ENCODE assay signal across 7 mouse cellular contexts in the genomic region with DNA sequence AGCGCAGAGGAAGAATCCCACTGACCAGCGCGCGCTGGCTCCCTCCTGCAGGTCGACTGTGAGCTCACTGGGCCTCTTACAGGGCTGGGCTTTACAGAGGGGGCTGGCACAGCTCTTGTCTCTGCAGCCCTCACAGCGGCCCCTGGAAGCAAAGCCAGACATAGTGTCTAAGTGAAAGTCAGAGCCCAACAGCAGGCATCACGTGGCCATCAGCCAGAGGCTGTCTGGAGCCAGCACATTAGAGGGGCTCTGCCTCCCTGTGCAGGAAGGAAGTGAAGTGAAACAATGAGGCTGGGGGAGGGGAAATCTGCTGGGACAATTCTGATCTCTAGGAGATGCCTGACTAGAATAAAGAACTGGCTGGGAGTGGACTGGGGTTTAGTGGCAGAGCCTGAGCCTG. TPM values are rescaled to one million over a fixed set of nuclear protein-coding genes. Genes with fewer than 3 reads are reported as not detected.
DNase-seq lines count a peak whose midpoint lies in the region; ATAC-seq and TF ChIP-seq lines count a peak whose summit lies in the region.

No protein-coding gene starts in this region.

- WGBS in forebrain, embryonic 14.5 days, result 6% methylated on average over 7 of the region's 7 CpGs
- WGBS in hindbrain, embryonic 13.5 days, result 5% methylated on average over 7 of the region's 7 CpGs
- WGBS in limb, embryonic 10.5 days, result 14% methylated on average over 7 of the region's 7 CpGs
- WGBS in midbrain, embryonic 11.5 days, result 6% methylated on average over 7 of the region's 7 CpGs
- 13% methylated on average over 7 of the region's 7 CpGs for WGBS in stomach, postnatal 0 days

- no peaks in the 10 kb centered on the region for H3K36me3 ChIP-seq in ES-Bruce4 (ENCODE audit: control insufficient read depth, insufficient read depth, low read length, poor library complexity, severe bottlenecking)
- no peaks in the 10 kb centered on the region for H3K36me3 ChIP-seq in forebrain, embryonic 14.5 days (ENCODE audit: control insufficient read depth, insufficient read depth, low read length)
- H3K36me3 ChIP-seq in hindbrain, embryonic 13.5 days, result no peaks in the 10 kb centered on the region
- H3K36me3 ChIP-seq in limb, embryonic 10.5 days, result no peaks in the 10 kb centered on the region
- H3K36me3 ChIP-seq in midbrain, embryonic 11.5 days (ENCODE audit: control insufficient read depth, insufficient read depth, low read length), result no peaks in the 10 kb centered on the region
- H3K36me3 ChIP-seq in stomach, postnatal 0 days (ENCODE audit: control insufficient read depth, insufficient read depth, low read length), result no peaks in the 10 kb centered on the region

- H3K9ac ChIP-seq in ES-Bruce4 (ENCODE audit: low read depth, poor library complexity, severe bottlenecking), result no peak overlapping the region
- H3K9ac ChIP-seq in forebrain, embryonic 14.5 days (ENCODE audit: low read length), result peak overlapping the region; percentile 35; the same call in 1 of the 2 replicates
- no peak overlapping the region for H3K9ac ChIP-seq in hindbrain, embryonic 13.5 days
- H3K9ac ChIP-seq in midbrain, embryonic 11.5 days (ENCODE audit: low read length), result peak overlapping the region; percentile 54
- no peak overlapping the region for H3K9ac ChIP-seq in stomach, postnatal 0 days (ENCODE audit: low read length)

- peak; percentile 77 for TF ChIP-seq EP300 in ES-Bruce4 (IDR thresholded peaks at IDR 0.05; ENCODE audit: insufficient read depth, low read depth, low read length)
- no peak for TF ChIP-seq EP300 in stomach, postnatal 0 days (optimal IDR thresholded peaks at IDR 0.05)

- H3K9me3 ChIP-seq in ES-Bruce4 (replicated peaks; ENCODE audit: control insufficient read depth, insufficient read depth, low read length, poor library complexity, severe bottlenecking), result no peaks in the 10 kb centered on the region
- H3K9me3 ChIP-seq in forebrain, embryonic 14.5 days (replicated peaks; ENCODE audit: control insufficient read depth, low read length), result no peaks in the 10 kb centered on the region
- H3K9me3 ChIP-seq in hindbrain, embryonic 13.5 days, result no peaks in the 10 kb centered on the region
- H3K9me3 ChIP-seq in limb, embryonic 10.5 days (replicated peaks), result no peaks in the 10 kb centered on the region
- no peaks in the 10 kb centered on the region for H3K9me3 ChIP-seq in midbrain, embryonic 11.5 days (ENCODE audit: control insufficient read depth, low read length)
- H3K9me3 ChIP-seq in stomach, postnatal 0 days (ENCODE audit: control insufficient read depth, low read length), result no peaks in the 10 kb centered on the region

- H3K4me1 ChIP-seq in ES-Bruce4 (ENCODE audit: control insufficient read depth, insufficient read depth, low read length), result peaks cover 13% of the 10 kb centered on the region
- H3K4me1 ChIP-seq in forebrain, embryonic 14.5 days (ENCODE audit: control insufficient read depth, insufficient read depth, low read length), result 0 out of 2 replicates have a peak, but pooled peaks cover 4% of the 10 kb centered on the region
- H3K4me1 ChIP-seq in hindbrain, embryonic 13.5 days (replicated peaks), result peaks cover 21% of the 10 kb centered on the region
- peaks cover 62% of the 10 kb centered on the region for H3K4me1 ChIP-seq in limb, embryonic 10.5 days
- H3K4me1 ChIP-seq in midbrain, embryonic 11.5 days (ENCODE audit: control insufficient read depth, insufficient read depth, low read length), result peaks cover 15% of the 10 kb centered on the region
- H3K4me1 ChIP-seq in stomach, postnatal 0 days (replicated peaks; ENCODE audit: control insufficient read depth, insufficient read depth), result no peaks in the 10 kb centered on the region

- no peaks in the 10 kb centered on the region for H3K27me3 ChIP-seq in ES-Bruce4 (ENCODE audit: control insufficient read depth, insufficient read depth, low read length, poor library complexity, severe bottlenecking)
- H3K27me3 ChIP-seq in forebrain, embryonic 14.5 days (replicated peaks; ENCODE audit: control insufficient read depth, insufficient read depth, low read length), result no peaks in the 10 kb centered on the region
- no peaks in the 10 kb centered on the region for H3K27me3 ChIP-seq in hindbrain, embryonic 13.5 days
- H3K27me3 ChIP-seq in limb, embryonic 10.5 days (ENCODE audit: low read depth, poor library complexity, severe bottlenecking), result no peaks in the 10 kb centered on the region
- no peaks in the 10 kb centered on the region for H3K27me3 ChIP-seq in midbrain, embryonic 11.5 days (ENCODE audit: control insufficient read depth, insufficient read depth, low read length)
- no peaks in the 10 kb centered on the region for H3K27me3 ChIP-seq in stomach, postnatal 0 days (ENCODE audit: control insufficient read depth, insufficient read depth, low read length)

- H3K4me2 ChIP-seq in forebrain, embryonic 14.5 days (ENCODE audit: low read length), result peak overlapping the region; percentile 16; the same call in 1 of the 2 replicates
- 0 out of 2 replicates have a peak overlapping the region, but pooled peaks have one; percentile 1 for H3K4me2 ChIP-seq in hindbrain, embryonic 13.5 days
- H3K4me2 ChIP-seq in midbrain, embryonic 11.5 days, result no peak overlapping the region
- no peak overlapping the region for H3K4me2 ChIP-seq in stomach, postnatal 0 days (replicated peaks; ENCODE audit: low read depth)

- TF ChIP-seq CTCF in ES-Bruce4 (IDR thresholded peaks at IDR 0.05; ENCODE audit: low read depth, low read length), result no peak
- TF ChIP-seq CTCF in stomach, postnatal 0 days (IDR thresholded peaks at IDR 0.05; ENCODE audit: low read depth), result peak; percentile 27; the same call in 1 of the 2 replicates

- DNase-seq in WW6 (ENCODE audit: low read depth, low spot score), result peak; percentile 83
- DNase-seq in forebrain, embryonic 14.5 days (ENCODE audit: low spot score), result peak; percentile 89
- DNase-seq in limb, embryonic 10.5 days (ENCODE audit: low spot score), result peak; percentile 81
- DNase-seq in midbrain, embryonic 11.5 days (ENCODE audit: low spot score, missing footprints), result peak; percentile 92
- DNase-seq in stomach, postnatal 0 days (ENCODE audit: low spot score), result peak; percentile 41

- H3K4me3 ChIP-seq in ES-Bruce4 (ENCODE audit: low read depth, low read length), result no peak overlapping the region
- H3K4me3 ChIP-seq in forebrain, embryonic 14.5 days (ENCODE audit: low read depth, low read length), result no peak overlapping the region
- H3K4me3 ChIP-seq in hindbrain, embryonic 13.5 days, result no peak overlapping the region
- 0 out of 2 replicates have a peak overlapping the region, but pooled peaks have one; percentile 18 for H3K4me3 ChIP-seq in limb, embryonic 10.5 days
- H3K4me3 ChIP-seq in midbrain, embryonic 11.5 days (ENCODE audit: low read depth, low read length), result no peak overlapping the region
- no peak overlapping the region for H3K4me3 ChIP-seq in stomach, postnatal 0 days (ENCODE audit: low read depth, low read length)

- TF ChIP-seq POLR2A in ES-Bruce4 (IDR thresholded peaks at IDR 0.05; ENCODE audit: insufficient read depth, low read length), result no peak

- peak; percentile 91 for ATAC-seq in forebrain, embryonic 14.5 days
- ATAC-seq in hindbrain, embryonic 13.5 days (ENCODE audit: low FRiP score), result peak; percentile 91
- peak; percentile 87 for ATAC-seq in midbrain, embryonic 11.5 days (ENCODE audit: low FRiP score)
- ATAC-seq in stomach, postnatal 0 days (ENCODE audit: low FRiP score, low TSS enrichment), result peak; percentile 70

- peak overlapping the region; percentile 80 for H3K27ac ChIP-seq in ES-Bruce4 (ENCODE audit: insufficient read depth, low read length)
- peak overlapping the region; percentile 68 for H3K27ac ChIP-seq in forebrain, embryonic 14.5 days (ENCODE audit: low read depth, low read length)
- H3K27ac ChIP-seq in hindbrain, embryonic 13.5 days, result peak overlapping the region; percentile 86
- H3K27ac ChIP-seq in limb, embryonic 10.5 days, result peak overlapping the region; percentile 89
- H3K27ac ChIP-seq in midbrain, embryonic 11.5 days (ENCODE audit: low read depth, low read length), result peak overlapping the region; percentile 84
- peak overlapping the region; percentile 53 for H3K27ac ChIP-seq in stomach, postnatal 0 days (replicated peaks)

RNA-seq across cellular contexts. Expression of gene Tmem40, which starts 2.0 kb away (rescaled TPM):
- 12.9 and 16.9 TPM in 2 replicates for polyA plus RNA-seq in ES-Bruce4 (2011; ENCODE audit: insufficient read depth, insufficient read length, low read depth, missing spikeins)
- 0.56 and 0.90 TPM in 2 replicates for polyA plus RNA-seq in forebrain, embryonic 14.5 days (2014; fragmentation: Nextera tagmentation; extraction: Ambion mirVana)
- 1.6 and 1.7 TPM in 2 replicates for polyA plus RNA-seq in hindbrain, embryonic 13.5 days (2015; fragmentation: Nextera tagmentation; extraction: Ambion mirVana)
- polyA plus RNA-seq in limb, embryonic 10.5 days (2016; fragmentation: Nextera tagmentation; extraction: Ambion mirVana), result 0.95 and 1.8 TPM in 2 replicates
- polyA plus RNA-seq in midbrain, embryonic 11.5 days (2014; fragmentation: Nextera tagmentation; extraction: Ambion mirVana), result 1.4 and 2.1 TPM in 2 replicates
- polyA plus RNA-seq in stomach, postnatal 0 days (2015; fragmentation: Nextera tagmentation; extraction: Ambion mirVana), result 90.6 and 100.0 TPM in 2 replicates

RNA-seq across cellular contexts. Expression of gene Cand2, which starts 10.2 kb away (rescaled TPM):
- polyA plus RNA-seq in ES-Bruce4 (2011; ENCODE audit: insufficient read depth, insufficient read length, low read depth, missing spikeins), result 12.8 and 13.9 TPM in 2 replicates
- 14.4 and 17.1 TPM in 2 replicates for polyA plus RNA-seq in forebrain, embryonic 14.5 days (2014; fragmentation: Nextera tagmentation; extraction: Ambion mirVana)
- polyA plus RNA-seq in hindbrain, embryonic 13.5 days (2015; fragmentation: Nextera tagmentation; extraction: Ambion mirVana), result 14.8 and 15.0 TPM in 2 replicates
- 73.1 and 88.1 TPM in 2 replicates for polyA plus RNA-seq in limb, embryonic 10.5 days (2016; fragmentation: Nextera tagmentation; extraction: Ambion mirVana)
- 24.6 and 27.5 TPM in 2 replicates for polyA plus RNA-seq in midbrain, embryonic 11.5 days (2014; fragmentation: Nextera tagmentation; extraction: Ambion mirVana)
- 3.2 and 3.5 TPM in 2 replicates for polyA plus RNA-seq in stomach, postnatal 0 days (2015; fragmentation: Nextera tagmentation; extraction: Ambion mirVana)

RNA-seq across cellular contexts. Expression of gene Rpl32, which starts 44.4 kb away (rescaled TPM):
- polyA plus RNA-seq in ES-Bruce4 (2011; ENCODE audit: insufficient read depth, insufficient read length, low read depth, missing spikeins), result 3,790 and 3,890 TPM in 2 replicates
- 1,359 and 1,743 TPM in 2 replicates for polyA plus RNA-seq in forebrain, embryonic 14.5 days (2014; fragmentation: Nextera tagmentation; extraction: Ambion mirVana)
- 1,291 and 1,358 TPM in 2 replicates for polyA plus RNA-seq in hindbrain, embryonic 13.5 days (2015; fragmentation: Nextera tagmentation; extraction: Ambion mirVana)
- polyA plus RNA-seq in limb, embryonic 10.5 days (2016; fragmentation: Nextera tagmentation; extraction: Ambion mirVana), result 1,689 and 1,952 TPM in 2 replicates
- 1,817 and 1,848 TPM in 2 replicates for polyA plus RNA-seq in midbrain, embryonic 11.5 days (2014; fragmentation: Nextera tagmentation; extraction: Ambion mirVana)
- 2,380 and 2,431 TPM in 2 replicates for polyA plus RNA-seq in stomach, postnatal 0 days (2015; fragmentation: Nextera tagmentation; extraction: Ambion mirVana)

Comparison
In these comparisons a context has a peak if more than half of its experiments do, and no peak if none do; other contexts are left out.
1. H3K9ac ChIP-seq: peak in forebrain, embryonic 14.5 days (single experiment) and midbrain, embryonic 11.5 days (single experiment); none in ES-Bruce4 (single experiment), hindbrain, embryonic 13.5 days (single experiment) and stomach, postnatal 0 days (single experiment).
2. DNase-seq: peak in every context shown above with its lines; median percentile 92 in midbrain, embryonic 11.5 days; 89 in forebrain, embryonic 14.5 days; 83 in WW6; 81 in limb, embryonic 10.5 days; 41 in stomach, postnatal 0 days.
3. H3K4me2 ChIP-seq: peak in forebrain, embryonic 14.5 days (single experiment) and hindbrain, embryonic 13.5 days (single experiment); none in midbrain, embryonic 11.5 days (single experiment) and stomach, postnatal 0 days (single experiment).
4. Peak in every context shown above with its lines, with median percentiles within 50 percentile points of each other: H3K27ac ChIP-seq and ATAC-seq.